Comparison of ENCODE assay signal across 14 mouse cellular contexts in the genomic region with DNA sequence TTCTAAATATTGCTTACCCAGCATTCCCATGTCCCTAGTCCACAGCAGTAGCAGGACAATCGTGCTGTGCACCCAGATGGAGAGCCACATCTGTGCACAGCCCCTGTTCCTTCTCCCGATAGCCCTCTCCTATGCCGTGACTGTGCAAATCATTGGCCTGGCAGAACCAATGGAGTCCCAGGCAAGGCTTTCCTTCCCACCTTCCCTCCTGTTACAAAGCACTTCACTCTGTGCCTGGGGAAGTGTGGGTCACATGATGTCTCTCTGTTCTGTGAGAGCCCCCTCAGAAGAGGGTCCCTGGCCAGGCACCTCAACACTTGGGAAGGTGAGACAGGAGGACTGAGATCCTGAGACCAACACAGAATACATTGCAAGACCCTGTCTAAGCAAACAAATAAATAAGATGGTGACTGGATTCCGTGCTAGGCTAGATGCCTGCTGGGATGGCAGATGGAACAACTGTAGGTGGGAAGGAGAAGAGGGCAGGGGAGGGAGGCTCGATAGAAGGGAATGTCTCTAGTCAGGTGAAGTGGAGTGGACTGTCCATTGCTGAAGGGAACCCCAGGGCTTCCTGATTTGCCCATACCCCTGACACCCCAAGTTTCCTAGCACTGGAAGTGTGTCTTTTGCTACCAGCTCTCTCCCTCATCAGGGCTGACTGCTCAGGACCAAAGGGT.
"Had no signal": no experiment of that assay in that cellular context is flagged by ENCODE, and none has a peak within 500 bp of the region (broad histone marks: within the 10 kb centered on the region; RNA-seq: fewer than 3 reads in every experiment).

No protein-coding gene starts in this region.

- H3K27me3 ChIP-seq: limb, embryonic 15.5 days; liver, embryonic 12.5 days; megakaryocyte, embryonic 14.5 days; midbrain, embryonic 15.5 days; neural tube, embryonic 13.5 days; stomach, embryonic 15.5 days had no signal

- H3K4me2 ChIP-seq: limb, embryonic 15.5 days; liver, embryonic 12.5 days; lung, embryonic 14.5 days; midbrain, embryonic 11.5 days; midbrain, embryonic 15.5 days; neural tube, embryonic 13.5 days; stomach, embryonic 15.5 days had no signal

- ATAC-seq: liver, embryonic 12.5 days; midbrain, embryonic 15.5 days had no signal

- DNase-seq: kidney, postnatal 14 days; lung, embryonic 14.5 days; lung, postnatal 14 days; retina, postnatal 1 day; thymus, adult 2 months; thymus, postnatal 36 days had no signal

- H3K4me1 ChIP-seq: limb, embryonic 15.5 days; liver, embryonic 12.5 days; megakaryocyte, embryonic 14.5 days; midbrain, embryonic 15.5 days; neural tube, embryonic 13.5 days; stomach, embryonic 15.5 days had no signal

- H3K36me3 ChIP-seq: limb, embryonic 15.5 days; liver, embryonic 12.5 days; midbrain, embryonic 15.5 days; neural tube, embryonic 13.5 days; stomach, embryonic 15.5 days had no signal

- H3K9me3 ChIP-seq: limb, embryonic 15.5 days; liver, embryonic 12.5 days; megakaryocyte, embryonic 14.5 days; midbrain, embryonic 15.5 days; neural tube, embryonic 13.5 days; stomach, embryonic 15.5 days had no signal

- H3K4me3 ChIP-seq: limb, embryonic 15.5 days; liver, embryonic 12.5 days; megakaryocyte, embryonic 14.5 days; midbrain, embryonic 15.5 days; neural tube, embryonic 13.5 days; stomach, embryonic 15.5 days had no signal

- H3K9ac ChIP-seq: limb, embryonic 15.5 days; liver, embryonic 12.5 days; lung, embryonic 14.5 days; midbrain, embryonic 15.5 days; neural tube, embryonic 13.5 days; stomach, embryonic 15.5 days had no signal

- H3K27ac ChIP-seq: limb, embryonic 15.5 days; liver, embryonic 12.5 days; macrophage; midbrain, embryonic 15.5 days; neural tube, embryonic 13.5 days; stomach, embryonic 15.5 days had no signal
